15 mouse cellular contexts compared by ENCODE assay signal in genomic region chr9:66493992-66494391, GRCm38 (mm10).
"Had no signal": no experiment of that assay in that cellular context is flagged by ENCODE, and none has a peak within 500 bp of the region (broad histone marks: within the 10 kb centered on the region; RNA-seq: fewer than 3 reads in every experiment).

No protein-coding gene starts in this region.

- H3K27me3 ChIP-seq: neural tube, embryonic 15.5 days; stomach, embryonic 15.5 days had no signal

- DNase-seq: retina, postnatal 1 day; right cerebral cortex, adult 18-20 months; right cerebral cortex, postnatal 14 days; right cerebral cortex, postnatal 25 days; right cerebral cortex, postnatal 4 days; spleen, adult 18-20 months; thymus, adult 18-20 months; thymus, adult 2 months; thymus, postnatal 14 days; thymus, postnatal 25 days; thymus, postnatal 36 days; thymus, postnatal 4 days had no signal

- H3K4me2 ChIP-seq: neural tube, embryonic 15.5 days; stomach, embryonic 15.5 days had no signal

- H3K27ac ChIP-seq: neural tube, embryonic 15.5 days; stomach, embryonic 15.5 days; stomach, postnatal 0 days had no signal

- H3K4me3 ChIP-seq: neural tube, embryonic 15.5 days; stomach, embryonic 15.5 days had no signal

- H3K4me1 ChIP-seq: neural tube, embryonic 15.5 days; stomach, embryonic 15.5 days had no signal

- H3K9ac ChIP-seq: neural tube, embryonic 15.5 days; stomach, embryonic 15.5 days had no signal

- H3K9me3 ChIP-seq: neural tube, embryonic 15.5 days; stomach, embryonic 15.5 days had no signal
